Mouse (Mus musculus): ENCODE results near the gene Traf1. TPM values are rescaled to one million over a fixed set of nuclear protein-coding genes. Genes with fewer than 3 reads are reported as not detected.

The Traf1 gene
- polyA plus RNA-seq, 1 experiment from 2014 or later: 3.7 TPM

DNA sequence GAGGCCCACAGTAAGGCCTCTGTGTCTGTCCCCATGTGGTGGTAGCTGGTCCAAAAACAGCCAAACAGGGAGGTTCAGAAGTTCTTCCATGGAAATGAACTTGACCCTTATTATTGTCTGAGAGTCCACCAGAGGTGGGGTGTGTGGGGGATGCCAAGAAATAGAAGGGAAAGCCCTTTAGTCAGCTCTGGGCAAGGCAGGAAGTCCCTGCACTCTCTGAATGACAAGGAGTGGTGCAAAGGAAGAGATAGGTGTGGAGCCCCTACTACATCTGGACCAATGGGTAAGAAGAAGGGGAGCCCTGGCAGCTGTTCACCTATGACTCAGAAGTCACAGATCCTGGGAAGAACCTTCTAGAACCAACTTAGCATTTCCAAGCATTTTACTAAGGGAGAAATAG lies 7.2 kb downstream of the Traf1 start:
- H3K9me3 ChIP-seq (ENCODE audit: control insufficient read depth, low read depth, low read length): no peaks in the 10 kb centered on the region
- no peaks in the 10 kb centered on the region for H3K27me3 ChIP-seq (ENCODE audit: control insufficient read depth, insufficient read depth, low read length)
- no peaks in the 10 kb centered on the region for H3K36me3 ChIP-seq (ENCODE audit: control insufficient read depth, insufficient read depth, low read length)
- no peak overlapping the region for H3K27ac ChIP-seq (ENCODE audit: low read length)
- no peak overlapping the region for H3K9ac ChIP-seq (replicated peaks; ENCODE audit: low read depth, low read length)
- H3K4me2 ChIP-seq (replicated peaks; ENCODE audit: low read depth, low read length): no peak overlapping the region
- no peak overlapping the region for H3K4me3 ChIP-seq (ENCODE audit: low read depth, low read length)
- H3K4me1 ChIP-seq (ENCODE audit: control insufficient read depth, insufficient read depth, low read length): no peaks in the 10 kb centered on the region
- ATAC-seq (ENCODE audit: insufficient number of reproducible peaks, insufficient read depth, low FRiP score, low read depth): no peak

- no peak overlapping the region for H3K9ac ChIP-seq (replicated peaks; ENCODE audit: low read depth, low read length)
- H3K4me3 ChIP-seq (ENCODE audit: low read depth, low read length): no peak overlapping the region
- H3K27ac ChIP-seq (ENCODE audit: low read length): no peak overlapping the region
- WGBS: 80% methylated on average over 2 of the region's 2 CpGs
- H3K4me2 ChIP-seq (replicated peaks; ENCODE audit: low read depth, low read length): no peak overlapping the region
- ATAC-seq (ENCODE audit: insufficient number of reproducible peaks, insufficient read depth, low FRiP score, low read depth): no peak
- no peaks in the 10 kb centered on the region for H3K27me3 ChIP-seq (ENCODE audit: control insufficient read depth, insufficient read depth, low read length)
- H3K4me1 ChIP-seq (ENCODE audit: control insufficient read depth, insufficient read depth, low read length): no peaks in the 10 kb centered on the region
- no peaks in the 10 kb centered on the region for H3K9me3 ChIP-seq (ENCODE audit: control insufficient read depth, low read depth, low read length)
- no peaks in the 10 kb centered on the region for H3K36me3 ChIP-seq (ENCODE audit: control insufficient read depth, insufficient read depth, low read length)
These were observed 7.9 kb downstream of the Traf1 start for GRCm38 (mm10) chr2:34953547-34954116.

- WGBS: 39% methylated on average over 4 of the region's 4 CpGs
- Histone ChIP-seq H3K9ac (replicated peaks; ENCODE audit: low read depth, low read length) (no peak overlapping the region), H3K4me2 (replicated peaks; ENCODE audit: low read depth, low read length) (no peak overlapping the region), H3K36me3 (ENCODE audit: control insufficient read depth, insufficient read depth, low read length) (no peaks in the 10 kb centered on the region), H3K4me1 (ENCODE audit: control insufficient read depth, insufficient read depth, low read length) (no peaks in the 10 kb centered on the region), H3K27me3 (ENCODE audit: control insufficient read depth, insufficient read depth, low read length) (no peaks in the 10 kb centered on the region), H3K9me3 (ENCODE audit: control insufficient read depth, low read depth, low read length) (no peaks in the 10 kb centered on the region), H3K4me3 (ENCODE audit: low read depth, low read length) (no peak overlapping the region), H3K27ac (ENCODE audit: low read length) (no peak overlapping the region)
- ATAC-seq (ENCODE audit: insufficient number of reproducible peaks, insufficient read depth, low FRiP score, low read depth): no peak
These were observed 8.6 kb downstream of the Traf1 start for GRCm38 (mm10) chr2:34953018-34953417.

- H3K9ac ChIP-seq (replicated peaks; ENCODE audit: low read depth, low read length): no peak overlapping the region
- H3K9me3 ChIP-seq (ENCODE audit: control insufficient read depth, low read depth, low read length): no peaks in the 10 kb centered on the region
- no peak overlapping the region for H3K27ac ChIP-seq (ENCODE audit: low read length)
- no peaks in the 10 kb centered on the region for H3K36me3 ChIP-seq (ENCODE audit: control insufficient read depth, insufficient read depth, low read length)
- H3K4me3 ChIP-seq (ENCODE audit: low read depth, low read length): no peak overlapping the region
- no peak overlapping the region for H3K4me2 ChIP-seq (replicated peaks; ENCODE audit: low read depth, low read length)
- peak; percentile 28; the same call in 1 of the 2 replicates for ATAC-seq (ENCODE audit: insufficient number of reproducible peaks, insufficient read depth, low FRiP score, low read depth)
- H3K4me1 ChIP-seq (ENCODE audit: control insufficient read depth, insufficient read depth, low read length): no peaks in the 10 kb centered on the region
- H3K27me3 ChIP-seq (ENCODE audit: control insufficient read depth, insufficient read depth, low read length): no peaks in the 10 kb centered on the region
These were observed 10.1 kb downstream of the Traf1 start for GRCm38 (mm10) chr2:34951469-34951868.

- Histone ChIP-seq H3K9me3 (ENCODE audit: control insufficient read depth, low read depth, low read length) (no peaks in the 10 kb centered on the region), H3K4me1 (ENCODE audit: control insufficient read depth, insufficient read depth, low read length) (0 out of 2 replicates have a peak, but pooled peaks cover 2% of the 10 kb centered on the region), H3K4me2 (replicated peaks; ENCODE audit: low read depth, low read length) (no peak overlapping the region), H3K27me3 (ENCODE audit: control insufficient read depth, insufficient read depth, low read length) (no peaks in the 10 kb centered on the region), H3K4me3 (ENCODE audit: low read depth, low read length) (no peak overlapping the region), H3K27ac (ENCODE audit: low read length) (no peak overlapping the region), H3K9ac (replicated peaks; ENCODE audit: low read depth, low read length) (no peak overlapping the region), H3K36me3 (ENCODE audit: control insufficient read depth, insufficient read depth, low read length) (no peaks in the 10 kb centered on the region)
- no peak for ATAC-seq (ENCODE audit: insufficient number of reproducible peaks, insufficient read depth, low FRiP score, low read depth)
- 24% methylated on average over 2 of the region's 2 CpGs for WGBS
These were observed 12.9 kb downstream of the Traf1 start for GRCm38 (mm10) chr2:34948622-34949021.

- WGBS: 67% methylated on average over 4 of the region's 4 CpGs
These were observed 15.5 kb downstream of the Traf1 start for GRCm38 (mm10) chr2:34946046-34946445.

GRCm38 (mm10) chr2:34945580-34945979 lies 16.0 kb downstream of the Traf1 start:
- H3K27ac ChIP-seq (ENCODE audit: low read length): no peak overlapping the region
- H3K4me3 ChIP-seq (ENCODE audit: low read depth, low read length): no peak overlapping the region
- no peaks in the 10 kb centered on the region for H3K27me3 ChIP-seq (ENCODE audit: control insufficient read depth, insufficient read depth, low read length)
- H3K36me3 ChIP-seq (ENCODE audit: control insufficient read depth, insufficient read depth, low read length): no peaks in the 10 kb centered on the region
- H3K9me3 ChIP-seq (ENCODE audit: control insufficient read depth, low read depth, low read length): no peaks in the 10 kb centered on the region
- H3K4me2 ChIP-seq (replicated peaks; ENCODE audit: low read depth, low read length): no peak overlapping the region
- no peak overlapping the region for H3K9ac ChIP-seq (replicated peaks; ENCODE audit: low read depth, low read length)
- H3K4me1 ChIP-seq (ENCODE audit: control insufficient read depth, insufficient read depth, low read length): 0 out of 2 replicates have a peak, but pooled peaks cover 2% of the 10 kb centered on the region
- WGBS: 86% methylated on average over 4 of the region's 4 CpGs
- no peak for ATAC-seq (ENCODE audit: insufficient number of reproducible peaks, insufficient read depth, low FRiP score, low read depth)

More at GRCm38 (mm10) chr2:34946046-34946445, 15.5 kb downstream of the Traf1 start:
- Histone ChIP-seq H3K27ac (ENCODE audit: low read length) (no peak overlapping the region), H3K4me2 (replicated peaks; ENCODE audit: low read depth, low read length) (no peak overlapping the region), H3K27me3 (ENCODE audit: control insufficient read depth, insufficient read depth, low read length) (no peaks in the 10 kb centered on the region), H3K4me1 (ENCODE audit: control insufficient read depth, insufficient read depth, low read length) (0 out of 2 replicates have a peak, but pooled peaks cover 2% of the 10 kb centered on the region), H3K4me3 (ENCODE audit: low read depth, low read length) (no peak overlapping the region), H3K9me3 (ENCODE audit: control insufficient read depth, low read depth, low read length) (no peaks in the 10 kb centered on the region), H3K9ac (replicated peaks; ENCODE audit: low read depth, low read length) (no peak overlapping the region), H3K36me3 (ENCODE audit: control insufficient read depth, insufficient read depth, low read length) (no peaks in the 10 kb centered on the region)
- ATAC-seq (ENCODE audit: insufficient number of reproducible peaks, insufficient read depth, low FRiP score, low read depth): no peak

DNA sequence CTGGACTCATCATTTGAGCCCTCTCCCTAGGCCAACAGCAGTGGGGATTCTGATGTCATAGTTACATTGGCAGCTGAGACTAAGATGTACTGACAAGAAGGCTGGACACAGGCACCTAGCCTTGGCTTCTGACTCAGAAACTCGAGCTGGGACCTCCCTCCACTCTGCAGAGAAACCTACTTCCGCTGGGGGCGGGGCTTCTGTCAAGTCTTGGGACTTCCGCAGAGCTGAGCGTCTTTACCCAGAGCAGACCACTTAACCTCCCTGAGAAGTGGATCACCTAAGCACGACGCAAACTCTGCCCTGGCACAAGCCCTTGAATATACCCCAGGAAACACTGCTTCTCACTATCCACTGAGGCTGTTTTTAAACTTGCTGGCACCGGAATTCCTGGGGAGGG lies 16.8 kb downstream of the Traf1 start:
- Histone ChIP-seq H3K27me3 (ENCODE audit: control insufficient read depth, insufficient read depth, low read length) (no peaks in the 10 kb centered on the region), H3K9me3 (ENCODE audit: control insufficient read depth, low read depth, low read length) (no peaks in the 10 kb centered on the region), H3K27ac (ENCODE audit: low read length) (no peak overlapping the region), H3K4me2 (replicated peaks; ENCODE audit: low read depth, low read length) (no peak overlapping the region), H3K36me3 (ENCODE audit: control insufficient read depth, insufficient read depth, low read length) (no peaks in the 10 kb centered on the region), H3K4me1 (ENCODE audit: control insufficient read depth, insufficient read depth, low read length) (0 out of 2 replicates have a peak, but pooled peaks cover 2% of the 10 kb centered on the region), H3K9ac (replicated peaks; ENCODE audit: low read depth, low read length) (no peak overlapping the region), H3K4me3 (ENCODE audit: low read depth, low read length) (no peak overlapping the region)
- ATAC-seq (ENCODE audit: insufficient number of reproducible peaks, insufficient read depth, low FRiP score, low read depth): no peak
- 14% methylated on average over 8 of the region's 8 CpGs for WGBS

DNA sequence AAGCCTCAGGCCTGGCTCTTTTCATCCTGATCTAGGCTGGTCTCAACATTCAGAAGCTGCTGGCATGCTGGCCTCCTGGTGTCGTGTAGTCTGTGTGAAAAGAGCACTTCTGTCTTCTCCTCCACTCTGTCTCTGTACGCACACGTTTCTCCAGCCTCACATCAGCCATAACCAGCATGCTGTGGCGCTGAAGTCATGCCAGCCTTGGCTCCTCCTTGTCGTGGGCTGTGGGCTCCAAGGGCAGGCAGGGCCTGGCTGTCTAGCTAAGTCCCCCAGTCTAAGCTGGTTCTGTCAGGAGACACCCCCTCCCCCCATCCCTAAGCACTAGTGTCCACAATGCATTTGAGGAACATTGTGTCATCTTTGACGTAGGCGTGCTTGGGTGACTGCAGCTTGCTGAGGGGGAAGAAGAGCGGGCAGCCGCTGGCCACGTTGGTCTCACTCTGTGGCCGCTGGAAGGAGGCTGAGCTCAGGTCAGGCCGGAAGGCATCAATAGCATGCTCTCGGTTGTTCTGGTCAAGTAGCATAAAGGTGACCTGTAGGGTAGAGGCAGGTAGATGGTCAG lies 17.9 kb downstream of the Traf1 start:
- ATAC-seq (ENCODE audit: insufficient number of reproducible peaks, insufficient read depth, low FRiP score, low read depth): no peak
- Histone ChIP-seq H3K4me3 (ENCODE audit: low read depth, low read length) (no peak overlapping the region), H3K9ac (replicated peaks; ENCODE audit: low read depth, low read length) (no peak overlapping the region), H3K4me2 (replicated peaks; ENCODE audit: low read depth, low read length) (no peak overlapping the region), H3K27ac (ENCODE audit: low read length) (no peak overlapping the region), H3K4me1 (ENCODE audit: control insufficient read depth, insufficient read depth, low read length) (0 out of 2 replicates have a peak, but pooled peaks cover 2% of the 10 kb centered on the region), H3K9me3 (ENCODE audit: control insufficient read depth, low read depth, low read length) (no peaks in the 10 kb centered on the region), H3K36me3 (ENCODE audit: control insufficient read depth, insufficient read depth, low read length) (no peaks in the 10 kb centered on the region), H3K27me3 (ENCODE audit: control insufficient read depth, insufficient read depth, low read length) (no peaks in the 10 kb centered on the region)
- WGBS: 77% methylated on average over 13 of the region's 13 CpGs

Measured in stomach, embryonic 14.5 days (tissue).